Mouse (Mus musculus): ENCODE measurements around the gene Hhex. TPM values are rescaled to one million over a fixed set of nuclear protein-coding genes. Genes with fewer than 3 reads are reported as not detected.

Hhex gene
- polyA plus RNA-seq, 1 experiment: 5.1 TPM

DNA sequence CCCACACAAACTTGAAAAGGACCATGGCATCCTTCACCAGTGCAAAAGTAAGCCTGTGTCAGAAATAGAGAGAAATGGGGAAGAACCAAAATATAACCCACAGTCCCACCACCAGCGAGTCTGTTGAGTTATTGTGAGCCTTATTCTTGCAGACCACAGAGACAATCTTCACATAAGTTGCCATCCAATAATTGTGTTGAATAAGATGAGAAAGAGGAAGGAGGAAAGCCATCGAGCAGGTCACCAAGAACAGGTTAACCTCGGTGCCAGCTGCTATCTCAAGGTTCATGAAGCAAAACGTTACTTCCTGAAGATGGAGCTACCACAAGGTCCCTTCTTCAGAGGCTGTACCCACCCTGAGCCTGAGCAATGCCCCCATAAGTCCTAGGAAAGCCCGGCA is 32.4 kb downstream of the Hhex start:
- 23% methylated on average over 5 of the region's 5 CpGs for WGBS
- Histone ChIP-seq H3K36me3 (ENCODE audit: control insufficient read depth, insufficient read depth, low read length) (no peaks in the 10 kb centered on the region), H3K27me3 (ENCODE audit: control insufficient read depth, insufficient read depth, low read length) (no peaks in the 10 kb centered on the region), H3K4me1 (replicated peaks; ENCODE audit: control insufficient read depth, insufficient read depth, low read length) (peaks cover 3% of the 10 kb centered on the region), H3K27ac (ENCODE audit: control insufficient read depth, insufficient read depth, low read length) (no peak overlapping the region), H3K4me3 (ENCODE audit: control insufficient read depth, insufficient read depth, low read length) (no peak overlapping the region)
- TF ChIP-seq CTCF (IDR thresholded peaks at IDR 0.05; ENCODE audit: borderline replicate concordance, control insufficient read depth, extremely low read depth, insufficient read depth, low read length, poor library complexity) (no peak), POLR2A (IDR thresholded peaks at IDR 0.05; ENCODE audit: control insufficient read depth, extremely low read depth, insufficient read depth, low read length, poor library complexity) (no peak)
- DNase-seq: no peak

DNA sequence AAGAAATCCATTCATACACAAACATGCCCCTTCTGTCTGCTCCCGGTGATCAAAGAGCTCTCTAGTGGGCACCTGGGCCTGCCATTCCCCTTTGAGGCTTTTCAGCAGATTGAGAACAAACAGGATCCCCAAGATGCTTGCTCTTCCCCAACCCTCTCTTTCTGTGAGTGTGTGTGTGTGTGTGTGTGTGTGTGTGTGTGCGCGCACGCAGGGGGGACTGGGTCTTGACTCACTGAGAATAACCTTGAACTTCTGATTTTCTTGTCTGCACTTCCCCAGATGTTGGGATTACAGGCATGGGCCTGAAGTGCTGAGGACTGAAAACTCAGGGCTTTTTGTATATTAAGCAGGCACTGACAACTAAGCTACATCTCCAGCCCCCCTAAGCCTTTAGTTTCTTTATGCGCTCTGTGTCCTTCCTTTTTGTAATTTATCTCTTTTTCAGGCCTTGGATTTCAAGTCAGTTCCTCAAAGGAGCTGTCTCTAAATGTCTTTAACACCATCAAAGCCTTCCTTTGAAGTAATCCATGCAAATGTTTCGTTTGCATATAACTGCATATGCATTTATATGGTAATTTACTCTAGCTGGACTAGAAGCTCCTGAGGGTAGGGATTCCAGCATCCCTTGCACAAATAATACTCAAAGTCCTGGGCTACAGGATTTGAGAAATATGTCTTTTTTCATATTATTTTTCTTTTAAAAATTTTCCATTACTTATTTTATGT is 34.4 kb downstream of the Hhex start:
- no peaks in the 10 kb centered on the region for H3K36me3 ChIP-seq (ENCODE audit: control insufficient read depth, insufficient read depth, low read length)
- no peak overlapping the region for H3K27ac ChIP-seq (ENCODE audit: control insufficient read depth, insufficient read depth, low read length)
- TF ChIP-seq POLR2A (IDR thresholded peaks at IDR 0.05; ENCODE audit: control insufficient read depth, extremely low read depth, insufficient read depth, low read length, poor library complexity) (no peak), CTCF (IDR thresholded peaks at IDR 0.05; ENCODE audit: borderline replicate concordance, control insufficient read depth, extremely low read depth, insufficient read depth, low read length, poor library complexity) (no peak)
- no peak for DNase-seq
- peaks cover 3% of the 10 kb centered on the region for H3K4me1 ChIP-seq (replicated peaks; ENCODE audit: control insufficient read depth, insufficient read depth, low read length)
- 70% methylated on average over 6 of the region's 6 CpGs for WGBS
- no peak overlapping the region for H3K4me3 ChIP-seq (ENCODE audit: control insufficient read depth, insufficient read depth, low read length)
- no peaks in the 10 kb centered on the region for H3K27me3 ChIP-seq (ENCODE audit: control insufficient read depth, insufficient read depth, low read length)

DNA sequence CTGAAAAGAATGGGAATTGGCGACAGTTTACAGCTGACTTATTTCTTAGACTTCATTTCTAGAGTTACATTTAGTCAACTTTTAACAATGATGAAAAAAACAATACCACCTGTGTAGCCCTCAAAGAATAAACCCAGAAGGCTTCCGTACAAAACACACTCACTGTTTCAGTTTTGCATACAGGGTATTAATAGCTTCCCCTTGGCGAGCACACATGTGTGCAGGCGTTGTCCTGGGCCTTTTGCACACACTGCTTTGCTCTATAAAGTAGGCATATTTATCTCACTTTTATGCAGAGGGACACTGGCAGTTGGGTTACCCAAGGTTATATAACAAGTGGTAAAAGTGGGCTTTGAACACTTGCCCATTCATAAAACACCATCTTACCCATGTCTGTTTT is 37.1 kb downstream of the Hhex start:
- H3K27me3 ChIP-seq (ENCODE audit: control insufficient read depth, insufficient read depth, low read length): no peaks in the 10 kb centered on the region
- 80% methylated on average over 4 of the region's 4 CpGs for WGBS
- no peak for DNase-seq
- no peak overlapping the region for H3K27ac ChIP-seq (ENCODE audit: control insufficient read depth, insufficient read depth, low read length)
- H3K36me3 ChIP-seq (ENCODE audit: control insufficient read depth, insufficient read depth, low read length): no peaks in the 10 kb centered on the region
- peaks cover 3% of the 10 kb centered on the region for H3K4me1 ChIP-seq (replicated peaks; ENCODE audit: control insufficient read depth, insufficient read depth, low read length)
- H3K4me3 ChIP-seq (ENCODE audit: control insufficient read depth, insufficient read depth, low read length): no peak overlapping the region
- TF ChIP-seq CTCF (IDR thresholded peaks at IDR 0.05; ENCODE audit: borderline replicate concordance, control insufficient read depth, extremely low read depth, insufficient read depth, low read length, poor library complexity): no peak
- TF ChIP-seq POLR2A (IDR thresholded peaks at IDR 0.05; ENCODE audit: control insufficient read depth, extremely low read depth, insufficient read depth, low read length, poor library complexity): no peak

DNA sequence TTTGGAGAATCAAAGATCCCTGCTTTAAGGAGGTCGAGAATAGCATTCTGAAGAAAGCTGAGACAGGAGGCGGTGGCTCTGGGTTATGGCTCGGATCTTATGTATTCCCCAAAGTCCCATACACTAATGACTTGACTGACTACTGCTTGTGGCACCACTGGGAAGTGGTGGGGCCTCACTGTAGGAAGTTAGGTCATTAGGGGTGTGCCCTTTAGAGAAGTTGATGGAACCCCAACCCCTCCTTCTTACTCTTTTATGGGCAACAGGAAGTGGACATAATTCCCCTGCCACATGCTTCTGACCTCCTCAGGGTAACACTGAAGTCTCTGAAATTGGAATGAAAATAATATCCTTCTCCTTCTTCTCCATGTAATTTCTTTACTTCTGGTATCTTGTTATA is 38.0 kb downstream of the Hhex start:
- WGBS: 89% methylated on average over 3 of the region's 3 CpGs
- H3K4me1 ChIP-seq (replicated peaks; ENCODE audit: control insufficient read depth, insufficient read depth, low read length): peaks cover 3% of the 10 kb centered on the region
- H3K4me3 ChIP-seq (ENCODE audit: control insufficient read depth, insufficient read depth, low read length): no peak overlapping the region
- H3K27ac ChIP-seq (ENCODE audit: control insufficient read depth, insufficient read depth, low read length): no peak overlapping the region
- no peak for DNase-seq
- no peaks in the 10 kb centered on the region for H3K27me3 ChIP-seq (ENCODE audit: control insufficient read depth, insufficient read depth, low read length)
- TF ChIP-seq POLR2A (IDR thresholded peaks at IDR 0.05; ENCODE audit: control insufficient read depth, extremely low read depth, insufficient read depth, low read length, poor library complexity) (no peak), CTCF (IDR thresholded peaks at IDR 0.05; ENCODE audit: borderline replicate concordance, control insufficient read depth, extremely low read depth, insufficient read depth, low read length, poor library complexity) (no peak)
- no peaks in the 10 kb centered on the region for H3K36me3 ChIP-seq (ENCODE audit: control insufficient read depth, insufficient read depth, low read length)

DNA sequence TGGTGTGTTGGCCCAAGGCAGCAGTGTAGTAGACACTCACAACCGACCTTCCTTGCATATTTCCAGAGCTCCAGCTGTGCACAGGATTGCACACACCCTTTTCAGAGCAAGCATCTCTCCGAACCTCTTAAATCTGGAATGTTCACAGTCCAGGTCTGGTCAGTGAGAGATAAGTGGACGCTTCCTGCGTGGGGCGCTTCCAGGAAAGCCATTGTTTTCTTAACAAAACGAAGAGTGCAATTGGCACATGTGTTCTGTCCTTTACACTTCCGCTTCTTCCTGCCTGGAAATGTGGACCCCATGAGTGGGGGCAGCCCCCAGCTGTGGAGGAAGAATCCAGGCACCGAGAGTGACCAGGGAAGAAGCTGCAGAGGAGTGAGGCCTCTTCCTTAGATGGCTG is 47.1 kb downstream of the Hhex start:
- Histone ChIP-seq H3K27me3 (ENCODE audit: control insufficient read depth, insufficient read depth, low read length) (no peaks in the 10 kb centered on the region), H3K4me3 (ENCODE audit: control insufficient read depth, insufficient read depth, low read length) (no peak overlapping the region), H3K36me3 (ENCODE audit: control insufficient read depth, insufficient read depth, low read length) (no peaks in the 10 kb centered on the region), H3K4me1 (replicated peaks; ENCODE audit: control insufficient read depth, insufficient read depth, low read length) (no peaks in the 10 kb centered on the region), H3K27ac (ENCODE audit: control insufficient read depth, insufficient read depth, low read length) (no peak overlapping the region)
- DNase-seq: no peak
- 94% methylated on average over 8 of the region's 8 CpGs for WGBS
- no peak for TF ChIP-seq CTCF (IDR thresholded peaks at IDR 0.05; ENCODE audit: borderline replicate concordance, control insufficient read depth, extremely low read depth, insufficient read depth, low read length, poor library complexity)
- TF ChIP-seq POLR2A (IDR thresholded peaks at IDR 0.05; ENCODE audit: control insufficient read depth, extremely low read depth, insufficient read depth, low read length, poor library complexity): no peak

DNA sequence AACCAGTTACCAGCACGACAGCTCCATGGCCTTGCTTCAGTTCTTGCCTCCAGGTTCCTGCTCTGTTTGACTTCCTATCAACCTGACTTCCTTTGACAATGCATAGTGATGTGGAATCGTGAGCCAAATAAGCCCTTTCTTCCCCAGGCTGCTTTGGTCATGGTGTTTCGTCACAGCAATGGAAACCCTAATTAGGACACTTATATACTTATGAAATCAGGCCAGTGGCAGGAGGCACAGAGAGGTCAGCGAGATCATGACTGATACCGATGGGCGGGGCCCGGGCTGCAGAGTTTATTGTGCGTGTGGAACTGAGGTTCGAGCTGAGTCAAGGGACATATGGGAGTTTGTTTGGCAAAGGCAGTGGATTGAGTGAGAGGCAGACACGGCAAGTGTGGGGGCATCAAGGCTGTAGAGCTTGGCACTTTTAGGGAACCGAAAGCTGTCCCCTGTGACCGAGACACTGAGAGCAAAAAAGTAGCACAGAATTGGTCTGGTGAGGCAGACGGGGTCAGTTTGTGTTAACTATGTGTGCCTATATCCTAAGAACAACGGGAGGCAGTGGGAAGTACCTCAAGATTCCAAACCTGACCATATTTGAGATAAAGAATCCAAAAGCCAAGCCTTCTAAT is 48.1 kb downstream of the Hhex start:
- H3K27me3 ChIP-seq (ENCODE audit: control insufficient read depth, insufficient read depth, low read length): no peaks in the 10 kb centered on the region
- no peak overlapping the region for H3K27ac ChIP-seq (ENCODE audit: control insufficient read depth, insufficient read depth, low read length)
- no peak overlapping the region for H3K4me3 ChIP-seq (ENCODE audit: control insufficient read depth, insufficient read depth, low read length)
- WGBS: 92% methylated on average over 14 of the region's 14 CpGs
- no peaks in the 10 kb centered on the region for H3K36me3 ChIP-seq (ENCODE audit: control insufficient read depth, insufficient read depth, low read length)
- TF ChIP-seq POLR2A (IDR thresholded peaks at IDR 0.05; ENCODE audit: control insufficient read depth, extremely low read depth, insufficient read depth, low read length, poor library complexity): no peak
- no peak for TF ChIP-seq CTCF (IDR thresholded peaks at IDR 0.05; ENCODE audit: borderline replicate concordance, control insufficient read depth, extremely low read depth, insufficient read depth, low read length, poor library complexity)
- no peaks in the 10 kb centered on the region for H3K4me1 ChIP-seq (replicated peaks; ENCODE audit: control insufficient read depth, insufficient read depth, low read length)
- DNase-seq: no peak

All from thymus, adult 2 months (tissue).